In genomic region chr15:77254636-77255035, GRCm38 (mm10) we compare ENCODE assay signal across 9 mouse cellular contexts. TPM values are rescaled to one million over a fixed set of nuclear protein-coding genes. Genes with fewer than 3 reads are reported as not detected.
DNase-seq lines count a peak whose midpoint lies in the region; ATAC-seq and TF ChIP-seq lines count a peak whose summit lies in the region.
"Had no signal": no experiment of that assay in that cellular context is flagged by ENCODE, and none has a peak within 500 bp of the region (broad histone marks: within the 10 kb centered on the region; RNA-seq: fewer than 3 reads in every experiment).

No protein-coding gene starts in this region.

- no peaks in the 10 kb centered on the region for H3K27me3 ChIP-seq in kidney, adult 2 months (replicated peaks; ENCODE audit: control insufficient read depth, insufficient read depth, low read length)
- no peaks in the 10 kb centered on the region for H3K27me3 ChIP-seq in embryonic facial prominence, embryonic 14.5 days (replicated peaks; ENCODE audit: control insufficient read depth, insufficient read depth, low read length)
- H3K27me3 ChIP-seq in hindbrain, embryonic 14.5 days (ENCODE audit: control insufficient read depth, insufficient read depth, low read length) = no peaks in the 10 kb centered on the region
- H3K27me3 ChIP-seq in midbrain, postnatal 0 days (ENCODE audit: insufficient read depth, low read length) = no peaks in the 10 kb centered on the region

- H3K4me2 ChIP-seq in embryonic facial prominence, embryonic 14.5 days (ENCODE audit: low read depth, low read length) = peak overlapping the region; percentile 38
- no peak overlapping the region for H3K4me2 ChIP-seq in hindbrain, embryonic 14.5 days (replicated peaks)
- H3K4me2 ChIP-seq in midbrain, postnatal 0 days (ENCODE audit: low read depth, low read length, poor library complexity, severe bottlenecking) = no peak overlapping the region

- TF ChIP-seq CTCF in kidney, adult 2 months (conservative IDR thresholded peaks at IDR 0.05; ENCODE audit: insufficient read depth, insufficient read length, low read depth, low read length) = no peak
- TF ChIP-seq CTCF in midbrain, postnatal 0 days (IDR thresholded peaks at IDR 0.05) = no peak

- no peaks in the 10 kb centered on the region for H3K9me3 ChIP-seq in embryonic facial prominence, embryonic 14.5 days (ENCODE audit: control insufficient read depth, low read length)
- no peaks in the 10 kb centered on the region for H3K9me3 ChIP-seq in hindbrain, embryonic 14.5 days (ENCODE audit: control insufficient read depth, low read length)
- no peaks in the 10 kb centered on the region for H3K9me3 ChIP-seq in midbrain, postnatal 0 days (ENCODE audit: low read length)

- WGBS in kidney, adult 2 months = 19% methylated on average over 1 of the region's 1 CpGs
- WGBS in embryonic facial prominence, embryonic 14.5 days = 33% methylated on average over 1 of the region's 1 CpGs
- WGBS in hindbrain, embryonic 14.5 days = 23% methylated on average over 1 of the region's 1 CpGs
- 25% methylated on average over 1 of the region's 1 CpGs for WGBS in midbrain, postnatal 0 days

- ATAC-seq in embryonic facial prominence, embryonic 14.5 days (ENCODE audit: low read depth) = peak; percentile 83
- no peak for ATAC-seq in hindbrain, embryonic 14.5 days (ENCODE audit: low FRiP score)
- no peak for ATAC-seq in midbrain, postnatal 0 days (ENCODE audit: low FRiP score)
- ATAC-seq in megakaryocyte, adult 5-6 weeks (ENCODE audit: poor library complexity, severe bottlenecking) = no peak
- ATAC-seq in cerebellum, adult (ENCODE audit: insufficient number of reproducible peaks, low FRiP score, low TSS enrichment) = no peak

- no peak overlapping the region for H3K27ac ChIP-seq in kidney, adult 2 months (ENCODE audit: insufficient read depth, low read depth, low read length)
- H3K27ac ChIP-seq in embryonic facial prominence, embryonic 14.5 days (replicated peaks; ENCODE audit: low read depth, low read length) = peak overlapping the region; percentile 94
- peak overlapping the region; percentile 2; the same call in 1 of the 2 replicates for H3K27ac ChIP-seq in hindbrain, embryonic 14.5 days
- H3K27ac ChIP-seq in midbrain, postnatal 0 days (ENCODE audit: low read depth, low read length) = peak overlapping the region; percentile 57; the same call in 1 of the 2 replicates
- H3K27ac ChIP-seq: liver, embryonic 14.5 days had no signal

- no peak for TF ChIP-seq POLR2A in kidney, adult 2 months (IDR thresholded peaks at IDR 0.05; ENCODE audit: low read depth, low read length)

- DNase-seq in kidney, adult 2 months = peak; percentile 36
- no peak for DNase-seq in kidney, postnatal 4 days
- DNase-seq in embryonic facial prominence, embryonic 14.5 days (ENCODE audit: low spot score) = peak; percentile 95
- DNase-seq in hindbrain, embryonic 14.5 days (ENCODE audit: low spot score) = no peak
- peak; percentile 26 for DNase-seq in midbrain, postnatal 0 days (ENCODE audit: low spot score)
- no peak for DNase-seq in gastrocnemius, adult 18-20 months (ENCODE audit: low spot score)

- H3K9ac ChIP-seq in embryonic facial prominence, embryonic 14.5 days (ENCODE audit: low read depth, low read length) = no peak overlapping the region
- no peak overlapping the region for H3K9ac ChIP-seq in hindbrain, embryonic 14.5 days
- no peak overlapping the region for H3K9ac ChIP-seq in midbrain, postnatal 0 days (replicated peaks; ENCODE audit: low read length, poor library complexity, severe bottlenecking)
- H3K9ac ChIP-seq: liver, embryonic 14.5 days had no signal

- H3K4me3 ChIP-seq in kidney, adult 2 months (ENCODE audit: insufficient read depth, low read depth, low read length) = no peak overlapping the region
- H3K4me3 ChIP-seq in embryonic facial prominence, embryonic 14.5 days (ENCODE audit: low read depth, low read length) = no peak overlapping the region
- no peak overlapping the region for H3K4me3 ChIP-seq in hindbrain, embryonic 14.5 days (replicated peaks; ENCODE audit: low read length)
- H3K4me3 ChIP-seq in midbrain, postnatal 0 days (ENCODE audit: low read depth, low read length) = no peak overlapping the region

- H3K4me1 ChIP-seq in kidney, adult 2 months (ENCODE audit: control insufficient read depth, insufficient read depth, low read length) = peaks cover 7% of the 10 kb centered on the region; the same call in 1 of the 2 replicates
- peaks cover 73% of the 10 kb centered on the region for H3K4me1 ChIP-seq in embryonic facial prominence, embryonic 14.5 days (ENCODE audit: control insufficient read depth, insufficient read depth, low read length)
- H3K4me1 ChIP-seq in hindbrain, embryonic 14.5 days (replicated peaks; ENCODE audit: control insufficient read depth, insufficient read depth, low read length) = 0 out of 2 replicates have a peak, but pooled peaks cover 15% of the 10 kb centered on the region
- H3K4me1 ChIP-seq in midbrain, postnatal 0 days (ENCODE audit: insufficient read depth, low read length) = peaks cover 5% of the 10 kb centered on the region; the same call in 1 of the 2 replicates

- no peaks in the 10 kb centered on the region for H3K36me3 ChIP-seq in kidney, adult 2 months (ENCODE audit: control insufficient read depth, insufficient read depth, low read length)
- H3K36me3 ChIP-seq in embryonic facial prominence, embryonic 14.5 days (ENCODE audit: control insufficient read depth, insufficient read depth, low read length) = no peaks in the 10 kb centered on the region
- no peaks in the 10 kb centered on the region for H3K36me3 ChIP-seq in hindbrain, embryonic 14.5 days (replicated peaks; ENCODE audit: control insufficient read depth, insufficient read depth)
- no peaks in the 10 kb centered on the region for H3K36me3 ChIP-seq in midbrain, postnatal 0 days (ENCODE audit: insufficient read depth, low read length)

RNA-seq across cellular contexts. Expression of gene Rbfox2, which starts 52.2 kb away (rescaled TPM):
- 18.7 and 20.3 TPM in 2 replicates for polyA plus RNA-seq in kidney, adult 2 months (2012; rRNA removed)
- polyA plus RNA-seq in embryonic facial prominence, embryonic 14.5 days (2014; fragmentation: Nextera tagmentation; extraction: Ambion mirVana) = 97.4 and 107 TPM in 2 replicates
- 154 and 164 TPM in 2 replicates for polyA plus RNA-seq in hindbrain, embryonic 14.5 days (2014; fragmentation: Nextera tagmentation; extraction: Ambion mirVana)
- 360 and 399 TPM in 2 replicates for total RNA-seq in midbrain, postnatal 0 days (2014; rRNA removed)
- 96.4 and 96.6 TPM in 2 replicates for polyA plus RNA-seq in midbrain, postnatal 0 days (2015; fragmentation: Nextera tagmentation; extraction: Ambion mirVana)
- total RNA-seq in megakaryocyte, adult 5-6 weeks (2015) = 0.13 TPM in 1 of 2 replicates, not detected in the other
- total RNA-seq in megakaryocyte, adult 5-6 weeks (2017) = 0.12 and 0.51 TPM in 2 replicates
- 10 to 100 TPM; 55.1 to 60.4 TPM for total RNA-seq in gastrocnemius, adult 18-20 months (2021)

Comparison
In these comparisons a context has a peak if more than half of its experiments do, and no peak if none do; other contexts are left out.
1. DNase-seq: peak in kidney, adult 2 months (single experiment), embryonic facial prominence, embryonic 14.5 days (single experiment) and midbrain, postnatal 0 days (single experiment); none in kidney, postnatal 4 days (0 of 2), hindbrain, embryonic 14.5 days (single experiment) and gastrocnemius, adult 18-20 months (single experiment).